Mouse (Mus musculus): ENCODE data around the gene Tmem222. TPM values are rescaled to one million over a fixed set of nuclear protein-coding genes. Genes with fewer than 3 reads are reported as not detected.

Gene Tmem222
- polyA plus RNA-seq, 1 experiment from 2014 or later = 57.1 TPM

DNA sequence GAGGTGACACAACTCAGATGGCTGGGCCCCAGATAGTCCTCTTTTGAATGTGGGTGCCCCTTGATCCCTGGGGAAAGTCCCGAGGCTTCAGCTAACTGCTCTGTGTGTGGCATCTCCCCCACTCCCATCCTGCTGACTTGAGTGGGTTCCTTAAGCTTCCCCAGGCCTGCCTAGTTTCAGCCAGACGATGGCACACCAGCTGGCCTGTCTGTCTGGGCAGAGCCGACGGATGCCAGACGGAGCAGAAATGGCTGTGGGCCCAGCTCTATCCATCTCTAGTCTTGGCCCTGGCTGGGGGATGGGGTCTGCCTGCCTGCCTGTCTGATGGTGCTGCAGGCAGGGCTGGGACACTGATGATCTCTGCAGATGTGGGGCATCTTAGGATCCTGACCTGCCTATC, 22.1 kb upstream of the Tmem222 start:
- Histone ChIP-seq H3K4me3 (no peak overlapping the region), H3K36me3 (peaks cover 75% of the 10 kb centered on the region), H3K27ac (replicated peaks) (no peak overlapping the region; the same call in 1 of the 2 replicates), H3K27me3 (replicated peaks) (no peaks in the 10 kb centered on the region), H3K9ac (peak overlapping the region; percentile 0; the same call in 1 of the 2 replicates), H3K9me3 (no peaks in the 10 kb centered on the region), H3K4me2 (no peak overlapping the region), H3K4me1 (peaks cover 31% of the 10 kb centered on the region)
- 54% methylated on average over 5 of the region's 5 CpGs for WGBS
- no peak for ATAC-seq (ENCODE audit: extremely low read depth, insufficient number of reproducible peaks, low FRiP score, low TSS enrichment)

DNA sequence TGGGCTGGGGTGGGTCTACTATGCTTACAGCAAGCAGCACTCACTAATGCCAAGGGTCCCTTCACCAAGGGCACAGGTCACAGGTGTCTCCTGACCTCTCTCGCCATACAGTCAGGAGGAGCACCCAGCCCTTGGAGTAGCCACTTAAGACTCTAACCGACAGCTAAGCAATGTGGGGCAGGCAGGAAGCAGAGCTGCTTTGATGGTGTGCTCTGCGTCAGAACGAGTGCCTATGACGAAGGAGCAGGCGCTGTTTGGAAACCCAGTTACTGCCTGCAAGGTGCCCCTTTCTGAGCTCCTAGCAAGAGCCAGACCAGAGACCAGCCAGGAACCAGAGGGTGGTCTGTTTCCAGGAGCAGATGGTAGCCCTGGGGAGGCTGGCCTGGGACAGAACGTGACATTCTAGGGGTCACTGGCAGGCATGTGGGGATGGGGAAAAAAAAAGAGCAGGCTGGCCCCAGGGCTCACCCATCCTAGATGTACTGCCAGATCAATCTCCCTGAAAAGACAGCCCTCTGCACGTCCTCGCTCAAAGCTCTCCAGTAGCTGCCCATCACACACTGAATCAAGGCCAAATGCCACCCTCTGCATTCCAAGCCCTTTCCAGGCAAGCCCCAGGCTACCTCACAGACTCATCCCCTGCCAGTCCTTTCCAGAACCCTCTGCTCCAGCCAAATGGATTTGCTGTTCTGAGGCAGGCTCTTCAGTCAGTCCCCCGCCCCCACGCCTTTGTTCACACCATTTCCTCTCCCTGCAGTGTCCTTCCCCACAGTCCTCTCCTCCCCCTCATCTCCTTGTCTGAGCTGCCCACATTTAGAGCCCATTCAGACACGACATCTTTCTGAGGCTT, 21.1 kb upstream of the Tmem222 start:
- Histone ChIP-seq H3K4me3 (no peak overlapping the region), H3K27ac (replicated peaks) (0 out of 2 replicates have a peak overlapping the region, but pooled peaks have one; percentile 15), H3K4me1 (peaks cover 32% of the 10 kb centered on the region), H3K9ac (peak overlapping the region; percentile 33; the same call in 1 of the 2 replicates), H3K9me3 (no peaks in the 10 kb centered on the region), H3K27me3 (replicated peaks) (0 out of 2 replicates have a peak, but pooled peaks cover 5% of the 10 kb centered on the region), H3K36me3 (peaks cover 77% of the 10 kb centered on the region), H3K4me2 (no peak overlapping the region)
- WGBS = 52% methylated on average over 12 of the region's 12 CpGs
- no peak for ATAC-seq (ENCODE audit: extremely low read depth, insufficient number of reproducible peaks, low FRiP score, low TSS enrichment)

DNA sequence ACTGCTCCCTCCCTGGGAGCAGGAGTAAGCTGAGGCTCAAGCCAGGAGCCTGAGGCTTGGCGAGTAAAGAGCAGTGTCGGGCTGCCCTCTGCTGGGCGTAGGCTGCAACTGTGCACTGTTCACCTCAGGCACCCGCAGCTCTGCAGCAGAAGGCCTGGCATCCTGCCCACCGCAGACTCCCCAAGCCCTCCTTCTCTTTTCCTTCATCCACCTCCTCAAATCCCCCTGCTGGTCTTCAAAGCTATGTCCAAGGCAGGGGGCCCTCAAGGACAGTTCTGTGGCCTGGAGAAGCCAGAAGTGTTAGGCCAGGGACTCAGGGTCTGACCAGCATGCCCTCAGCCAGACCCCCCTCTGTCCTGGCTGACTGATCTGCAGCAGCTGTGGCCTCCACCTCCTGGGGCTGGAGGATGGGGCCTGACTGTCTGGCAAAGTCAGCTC, 20.2 kb upstream of the Tmem222 start:
- Histone ChIP-seq H3K9ac (peak overlapping the region; percentile 61), H3K4me3 (no peak overlapping the region), H3K4me2 (no peak overlapping the region), H3K27ac (replicated peaks) (no peak overlapping the region), H3K27me3 (replicated peaks) (0 out of 2 replicates have a peak, but pooled peaks cover 5% of the 10 kb centered on the region), H3K36me3 (peaks cover 68% of the 10 kb centered on the region), H3K4me1 (peaks cover 41% of the 10 kb centered on the region), H3K9me3 (no peaks in the 10 kb centered on the region)
- WGBS = 1% methylated on average over 5 of the region's 5 CpGs
- no peak for ATAC-seq (ENCODE audit: extremely low read depth, insufficient number of reproducible peaks, low FRiP score, low TSS enrichment)

DNA sequence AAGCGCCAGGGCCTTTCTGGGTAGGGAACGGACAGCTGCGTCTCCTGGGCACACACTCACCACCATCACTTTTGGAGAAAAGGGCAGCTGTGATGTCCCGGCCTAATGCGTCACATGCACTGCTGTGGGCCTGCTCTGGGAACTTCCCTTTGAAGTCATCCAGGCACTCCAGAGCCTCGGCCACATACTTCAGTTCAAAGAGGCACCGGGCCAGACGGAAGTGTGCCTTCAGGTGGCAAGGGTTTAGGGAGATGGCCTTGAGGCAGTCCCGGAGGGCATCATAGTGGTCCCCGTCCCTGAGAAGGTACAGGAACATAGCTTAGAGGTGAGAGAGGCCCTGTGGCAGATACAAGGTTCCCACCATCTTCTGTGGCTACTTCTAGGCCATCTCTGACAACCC, 19.8 kb upstream of the Tmem222 start:
- H3K4me1 ChIP-seq = peaks cover 45% of the 10 kb centered on the region
- H3K9me3 ChIP-seq = no peaks in the 10 kb centered on the region
- 0 out of 2 replicates have a peak, but pooled peaks cover 5% of the 10 kb centered on the region for H3K27me3 ChIP-seq (replicated peaks)
- no peak overlapping the region for H3K4me3 ChIP-seq
- H3K36me3 ChIP-seq = peaks cover 64% of the 10 kb centered on the region
- H3K4me2 ChIP-seq = no peak overlapping the region
- peak overlapping the region; percentile 61 for H3K9ac ChIP-seq
- 58% methylated on average over 10 of the region's 10 CpGs for WGBS
- H3K27ac ChIP-seq (replicated peaks) = no peak overlapping the region
- no peak for ATAC-seq (ENCODE audit: extremely low read depth, insufficient number of reproducible peaks, low FRiP score, low TSS enrichment)

DNA sequence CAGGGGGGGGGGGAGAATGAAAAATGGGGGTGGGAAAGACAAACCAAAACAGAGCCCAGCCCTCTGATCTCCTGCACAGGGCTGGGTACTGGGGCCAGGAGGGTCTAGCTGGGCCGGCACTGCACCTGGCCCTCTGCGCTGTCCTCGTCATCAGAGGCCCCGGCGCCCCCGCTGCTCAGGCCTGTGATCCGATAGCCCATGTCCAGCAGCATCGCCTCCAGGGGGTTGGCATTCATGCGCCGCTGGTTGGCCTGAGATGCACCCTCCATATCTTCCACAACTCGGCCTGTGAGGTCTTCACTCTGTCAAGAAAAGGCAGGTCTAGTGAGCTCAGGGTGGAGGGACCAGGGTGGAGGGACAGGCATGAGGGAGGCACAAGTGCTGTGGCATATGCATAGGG, 16.5 kb upstream of the Tmem222 start:
- Histone ChIP-seq H3K9ac (no peak overlapping the region), H3K9me3 (no peaks in the 10 kb centered on the region), H3K4me3 (no peak overlapping the region), H3K4me1 (peaks cover 41% of the 10 kb centered on the region), H3K27ac (replicated peaks) (no peak overlapping the region), H3K27me3 (replicated peaks) (0 out of 2 replicates have a peak, but pooled peaks cover 5% of the 10 kb centered on the region), H3K4me2 (no peak overlapping the region), H3K36me3 (peaks cover 46% of the 10 kb centered on the region)
- 44% methylated on average over 11 of the region's 11 CpGs for WGBS
- no peak for ATAC-seq (ENCODE audit: extremely low read depth, insufficient number of reproducible peaks, low FRiP score, low TSS enrichment)

DNA sequence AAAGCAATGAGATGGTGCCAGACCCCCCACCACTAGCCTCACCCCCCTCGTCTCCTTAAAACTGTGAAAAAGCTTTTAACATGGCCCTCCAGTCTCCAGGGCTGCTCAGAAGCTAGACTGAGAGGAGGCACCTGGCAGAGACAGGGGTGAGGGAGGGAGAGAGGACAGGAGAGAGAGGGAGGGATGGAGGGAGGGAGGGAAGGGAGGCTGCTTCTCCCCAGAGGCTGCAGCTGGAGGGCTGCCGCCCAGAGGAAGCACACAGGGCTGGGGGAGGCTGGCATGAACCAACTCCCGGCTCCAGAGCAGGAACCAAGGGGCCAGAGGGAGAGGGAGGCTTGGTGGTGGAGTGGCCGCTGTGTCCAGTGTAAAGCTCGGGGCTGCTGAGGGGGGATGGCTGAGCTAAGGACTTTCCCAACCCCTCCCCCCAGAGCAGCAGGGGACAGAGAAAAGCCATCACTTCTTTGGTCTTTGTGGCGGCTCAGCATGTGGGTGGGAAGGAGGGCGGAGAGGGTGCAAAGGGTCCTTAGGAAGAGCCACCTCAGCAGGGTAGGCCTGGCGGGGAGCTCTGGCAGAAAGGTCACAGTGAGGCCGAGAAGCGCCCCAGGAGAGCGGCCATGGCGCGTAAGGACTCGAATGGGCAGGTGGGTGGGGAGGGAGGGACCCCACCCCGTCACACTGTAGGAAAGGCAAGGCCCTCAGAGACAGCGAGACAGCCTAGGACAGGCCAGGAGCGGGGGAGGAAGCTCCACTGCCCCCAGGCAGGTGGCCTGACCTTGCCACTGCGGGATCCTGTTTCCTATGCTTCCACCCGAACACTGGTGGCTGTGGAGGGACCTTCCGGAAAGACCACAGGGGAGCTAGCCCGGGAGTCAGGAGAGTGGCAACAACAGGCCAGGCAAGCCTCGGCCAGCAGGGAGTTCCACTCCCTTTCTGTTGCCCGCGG, 15.6 kb upstream of the Tmem222 start:
- H3K9me3 ChIP-seq = no peaks in the 10 kb centered on the region
- 0 out of 2 replicates have a peak, but pooled peaks cover 5% of the 10 kb centered on the region for H3K27me3 ChIP-seq (replicated peaks)
- H3K27ac ChIP-seq (replicated peaks) = no peak overlapping the region
- H3K4me2 ChIP-seq = no peak overlapping the region
- H3K36me3 ChIP-seq = peaks cover 45% of the 10 kb centered on the region
- 35% methylated on average over 24 of the region's 24 CpGs for WGBS
- no peak overlapping the region for H3K4me3 ChIP-seq
- peaks cover 32% of the 10 kb centered on the region for H3K4me1 ChIP-seq
- ATAC-seq (ENCODE audit: extremely low read depth, insufficient number of reproducible peaks, low FRiP score, low TSS enrichment) = no peak
- H3K9ac ChIP-seq = peak overlapping the region; percentile 48

DNA sequence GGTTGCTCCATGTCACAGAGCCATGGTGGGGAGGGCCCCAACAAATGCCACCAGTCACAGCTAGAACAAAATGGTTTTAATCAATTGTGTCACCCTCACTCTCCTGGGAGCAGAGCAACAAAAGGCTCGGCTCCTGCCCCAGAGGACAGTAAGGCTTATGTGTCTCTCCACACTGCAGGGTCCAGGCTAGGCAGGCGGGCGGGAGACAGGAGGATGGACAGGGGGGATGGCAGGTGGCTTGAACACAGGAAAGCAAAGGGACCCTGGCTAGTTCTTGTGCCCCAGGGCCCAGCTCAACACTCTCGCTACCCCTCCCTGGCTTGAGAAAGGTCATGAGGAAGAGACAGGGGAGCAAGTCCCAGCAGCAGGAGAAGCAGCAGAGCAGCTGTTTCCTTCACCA, 14.8 kb upstream of the Tmem222 start:
- Histone ChIP-seq H3K4me1 (peaks cover 25% of the 10 kb centered on the region), H3K4me3 (no peak overlapping the region), H3K27ac (replicated peaks) (no peak overlapping the region), H3K9ac (no peak overlapping the region), H3K4me2 (no peak overlapping the region), H3K36me3 (peaks cover 44% of the 10 kb centered on the region), H3K9me3 (no peaks in the 10 kb centered on the region), H3K27me3 (replicated peaks) (0 out of 2 replicates have a peak, but pooled peaks cover 5% of the 10 kb centered on the region)
- WGBS = 83% methylated on average over 4 of the region's 4 CpGs
- ATAC-seq (ENCODE audit: extremely low read depth, insufficient number of reproducible peaks, low FRiP score, low TSS enrichment) = no peak

DNA sequence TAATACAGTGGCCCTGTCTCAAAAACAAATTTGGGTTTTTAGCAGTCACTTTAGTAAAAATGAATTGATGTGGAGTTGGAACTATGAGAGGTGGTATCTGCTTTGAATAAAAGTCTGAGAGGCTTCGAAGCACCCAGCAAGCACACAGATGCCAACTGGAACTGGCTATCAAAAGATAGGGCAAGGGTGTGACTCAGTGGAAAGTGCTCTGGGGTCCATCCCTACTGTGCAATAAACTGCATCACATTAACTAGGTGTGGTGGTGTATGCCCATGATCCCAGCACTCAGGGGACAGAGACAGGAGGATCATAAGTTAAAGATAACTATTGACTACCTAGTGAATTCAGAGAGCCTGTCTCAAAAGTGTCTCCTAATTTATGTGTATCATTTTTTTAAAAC, 13.7 kb upstream of the Tmem222 start:
- no peaks in the 10 kb centered on the region for H3K9me3 ChIP-seq
- H3K36me3 ChIP-seq = peaks cover 34% of the 10 kb centered on the region
- no peak overlapping the region for H3K27ac ChIP-seq (replicated peaks)
- peaks cover 22% of the 10 kb centered on the region for H3K4me1 ChIP-seq
- H3K27me3 ChIP-seq (replicated peaks) = 0 out of 2 replicates have a peak, but pooled peaks cover 5% of the 10 kb centered on the region
- 92% methylated on average over 1 of the region's 1 CpGs for WGBS
- no peak overlapping the region for H3K9ac ChIP-seq
- no peak overlapping the region for H3K4me2 ChIP-seq
- H3K4me3 ChIP-seq = no peak overlapping the region
- ATAC-seq (ENCODE audit: extremely low read depth, insufficient number of reproducible peaks, low FRiP score, low TSS enrichment) = no peak

DNA sequence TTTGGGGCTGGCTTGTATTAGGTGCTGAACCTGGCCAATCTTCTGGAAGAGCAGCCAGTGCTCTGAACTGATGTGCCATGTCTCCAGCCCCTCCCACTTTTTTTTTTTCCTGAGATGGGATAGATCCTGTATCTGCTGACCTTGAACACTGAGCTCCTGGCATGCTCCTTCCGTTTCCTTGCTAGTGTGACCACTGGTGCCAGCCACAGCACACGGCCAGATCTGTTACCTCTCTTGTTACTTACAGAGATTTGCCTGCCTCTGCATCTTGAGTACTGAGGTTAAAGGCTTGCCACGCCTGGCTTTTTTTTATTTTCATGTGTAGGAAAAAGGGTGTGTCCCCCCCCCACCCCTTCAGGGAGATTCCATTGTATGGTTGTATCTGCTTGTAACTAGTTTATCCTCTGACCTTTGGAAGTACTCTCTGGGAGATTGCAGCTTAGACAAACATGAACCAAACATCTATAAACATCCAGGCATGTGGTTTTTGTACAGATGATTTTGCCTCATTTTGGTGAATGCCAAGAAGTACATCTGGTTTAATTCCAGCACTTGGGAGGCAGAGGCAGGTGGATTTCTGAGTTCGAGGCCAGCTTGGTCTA, 9.0 kb upstream of the Tmem222 start:
- Histone ChIP-seq H3K9ac (no peak overlapping the region), H3K9me3 (no peaks in the 10 kb centered on the region), H3K4me3 (no peak overlapping the region), H3K27me3 (replicated peaks) (no peaks in the 10 kb centered on the region), H3K27ac (replicated peaks) (peak overlapping the region; percentile 16; the same call in 1 of the 2 replicates), H3K36me3 (0 out of 2 replicates have a peak, but pooled peaks cover 2% of the 10 kb centered on the region), H3K4me1 (peaks cover 34% of the 10 kb centered on the region), H3K4me2 (no peak overlapping the region; the same call in 1 of the 2 replicates)
- WGBS = 67% methylated on average over 4 of the region's 4 CpGs
- no peak for ATAC-seq (ENCODE audit: extremely low read depth, insufficient number of reproducible peaks, low FRiP score, low TSS enrichment)

DNA sequence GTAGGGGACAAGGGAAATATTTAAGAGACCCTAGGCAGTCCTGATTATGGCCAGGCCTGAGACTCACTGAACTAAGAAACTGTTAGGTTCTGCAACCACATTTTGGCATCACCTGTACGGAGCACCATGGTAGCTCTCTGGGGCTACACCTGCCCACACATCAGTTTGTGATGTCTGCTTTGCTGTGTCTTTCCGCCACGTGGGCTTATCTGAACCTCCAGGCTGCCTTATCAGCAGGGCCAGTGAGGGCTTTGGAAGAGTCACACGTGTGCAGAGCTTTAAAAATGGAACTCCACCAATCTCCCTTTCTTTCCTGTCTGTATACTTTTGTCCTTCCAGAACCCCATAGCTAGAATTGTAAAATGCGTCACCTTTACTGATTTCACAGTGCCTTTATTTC, 8.4 kb upstream of the Tmem222 start:
- H3K9me3 ChIP-seq = no peaks in the 10 kb centered on the region
- 20% methylated on average over 5 of the region's 5 CpGs for WGBS
- H3K36me3 ChIP-seq = no peaks in the 10 kb centered on the region
- no peak overlapping the region for H3K4me3 ChIP-seq
- no peaks in the 10 kb centered on the region for H3K27me3 ChIP-seq (replicated peaks)
- ATAC-seq (ENCODE audit: extremely low read depth, insufficient number of reproducible peaks, low FRiP score, low TSS enrichment) = peak; percentile 67; the same call in 1 of the 2 replicates
- 0 out of 2 replicates have a peak overlapping the region, but pooled peaks have one; percentile 16 for H3K27ac ChIP-seq (replicated peaks)
- H3K9ac ChIP-seq = no peak overlapping the region
- H3K4me2 ChIP-seq = peak overlapping the region; percentile 8; the same call in 1 of the 2 replicates
- peaks cover 41% of the 10 kb centered on the region for H3K4me1 ChIP-seq

Measured in heart, embryonic 13.5 days (tissue).